Mouse (Mus musculus): ENCODE data around the gene Lnx2.

DNA sequence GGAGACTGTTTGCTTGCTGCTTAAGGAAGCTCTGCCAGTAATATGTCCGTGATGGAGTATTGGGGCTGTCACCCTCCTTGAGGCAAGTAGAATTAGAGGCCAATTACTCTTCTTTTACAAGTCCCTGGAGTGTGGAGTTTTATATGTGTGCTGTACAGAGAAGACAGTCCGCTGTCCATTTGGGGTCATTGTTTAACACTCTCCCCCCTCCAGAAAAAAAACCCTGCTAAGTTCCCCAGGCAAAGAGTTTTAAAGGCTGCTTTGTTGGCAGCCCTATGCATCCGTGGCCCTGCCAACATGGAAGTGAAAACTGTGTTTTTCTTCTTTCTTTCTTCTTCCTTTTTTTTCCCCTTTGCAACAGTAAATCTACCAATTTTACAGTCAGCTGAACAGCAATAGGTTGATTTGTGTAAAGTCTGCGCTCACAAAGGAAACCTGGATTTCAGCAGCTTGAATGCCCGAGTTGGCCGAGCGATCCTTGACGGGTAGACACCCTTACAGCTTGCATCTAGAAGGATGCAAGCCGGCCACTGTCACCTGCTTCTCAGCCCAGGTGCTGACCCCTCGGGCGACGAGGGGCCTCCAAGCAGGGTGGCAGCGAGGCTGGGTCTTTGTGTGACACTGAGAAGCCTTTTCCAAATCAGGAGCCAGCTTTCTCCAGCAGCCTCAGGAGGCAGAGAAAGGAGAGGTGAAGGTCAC is 107.5 kb downstream of the Lnx2 start:
- TF ChIP-seq POLR2A (IDR thresholded peaks at IDR 0.05; ENCODE audit: low read depth, low read length) (no peak), CTCF (IDR thresholded peaks at IDR 0.05; ENCODE audit: borderline replicate concordance, insufficient read depth, low read length) (no peak)
